Mouse (Mus musculus): ENCODE measurements around the gene Cox5b. TPM values are rescaled to one million over a fixed set of nuclear protein-coding genes. Genes with fewer than 3 reads are reported as not detected.

Gene Cox5b
- total RNA-seq, 2 experiments from 2014 or later, result 1,153 to 1,545 TPM

DNA sequence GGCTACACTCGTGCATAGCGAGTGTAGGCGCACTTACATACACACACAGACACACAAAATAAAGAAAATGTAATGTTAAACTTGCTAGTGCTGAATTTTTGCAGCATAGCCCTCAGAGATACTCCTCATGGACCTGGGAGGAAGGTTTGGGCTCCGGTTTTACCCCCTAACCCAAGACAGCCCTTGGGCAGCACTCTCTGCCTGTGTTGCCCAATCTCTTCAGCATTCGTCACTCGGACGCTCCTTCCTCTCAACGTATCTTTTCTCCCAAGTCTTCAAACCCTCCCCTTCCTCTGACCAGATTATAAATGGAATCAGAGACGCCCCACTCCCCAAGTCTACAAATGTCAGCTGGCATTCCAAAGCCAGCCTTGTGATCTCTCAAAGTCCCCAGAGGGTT lies 51.8 kb downstream of the Cox5b start:
- intact Hi-C loops (cut with DNase I), result no loop called here
- Histone ChIP-seq H3K4me3 (no peak overlapping the region), H3K27ac (no peak overlapping the region)
- DNase-seq, result no peak
- no peak for TF ChIP-seq CTCF (IDR thresholded peaks at IDR 0.05)

Small RNAs within 50 kb of the gene (microRNA-seq; reads per million reads assigned to microRNA genes)
- gene Gm24133, result not detected

Other genes with a start within 250 kb of the Cox5b start
- 10 to 100 TPM; 16.4 to 26.7 TPM for gene Lman2l, start 246.2 kb upstream of the Cox5b start, total RNA-seq (2021)
- 10 to 100 TPM in 1 of 2 experiments, 1 to 10 TPM in 1; 4.1 to 11.0 TPM for gene Cnnm4, start 219.8 kb upstream of the Cox5b start, total RNA-seq (2021)
- gene Cnnm3, start 179.6 kb upstream of the Cox5b start, total RNA-seq (2021), result 10 to 100 TPM in 1 of 2 experiments, 1 to 10 TPM in 1; 9.7 to 12.0 TPM
- 1,000 to 10,000 TPM; 1,971 to 4,216 TPM for gene Ankrd23, start 154.6 kb upstream of the Cox5b start, total RNA-seq (2021)
- gene Gm42417, start 152.0 kb upstream of the Cox5b start, total RNA-seq (2021), result 1,000 to 10,000 TPM in 1 of 2 experiments, 100 to 1,000 TPM in 1; 819 to 1,877 TPM
- gene Ankrd39, start 144.0 kb upstream of the Cox5b start, total RNA-seq (2021), result 1 to 10 TPM; 7.2 to 9.3 TPM
- 10 to 100 TPM in 1 of 2 experiments, 1 to 10 TPM in 1; 6.8 to 10.0 TPM for gene Sema4c, start 133.1 kb upstream of the Cox5b start, total RNA-seq (2021)
- gene Fam178b, start 8.3 kb upstream of the Cox5b start, total RNA-seq (2021), result under 1 TPM in 1 of 2 experiments, not detected in 1; 0.48 TPM
- gene 4933424G06Rik, start 18.7 kb downstream of the Cox5b start, total RNA-seq (2021), result 1 to 10 TPM in 1 of 2 experiments, under 1 TPM in 1; 0.51 to 1.5 TPM
- 100 to 1,000 TPM; 120 to 155 TPM for gene Actr1b, start 23.0 kb downstream of the Cox5b start, total RNA-seq (2021)
- under 1 TPM in 1 of 2 experiments, not detected in 1; 0.84 TPM for gene Zap70, start 70.3 kb downstream of the Cox5b start, total RNA-seq (2021)